In the genomic region with DNA sequence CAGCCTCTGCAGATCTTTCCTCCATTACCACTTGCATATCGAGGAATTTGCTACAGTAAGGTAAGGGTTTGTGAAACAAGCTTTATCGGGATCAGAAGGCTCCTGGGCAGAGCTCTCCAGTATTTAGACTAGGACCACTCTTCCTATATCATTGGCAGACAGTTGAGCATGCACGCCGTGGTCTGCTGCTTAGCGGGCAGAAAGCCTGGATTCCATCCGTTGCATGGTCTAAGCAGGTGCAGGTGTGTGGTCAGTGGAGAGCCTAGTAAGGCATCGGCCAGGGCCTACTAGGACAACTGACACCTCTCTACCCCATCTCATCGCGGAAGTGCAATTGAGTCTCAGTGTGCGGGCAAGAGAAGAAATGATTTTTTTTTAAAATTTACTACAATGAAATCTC, we compare ENCODE assay signal across 14 mouse cellular contexts. TPM values are rescaled to one million over a fixed set of nuclear protein-coding genes. Genes with fewer than 3 reads are reported as not detected.
DNase-seq lines count a peak whose midpoint lies in the region; ATAC-seq and TF ChIP-seq lines count a peak whose summit lies in the region.
"Had no signal": no experiment of that assay in that cellular context is flagged by ENCODE, and none has a peak within 500 bp of the region (broad histone marks: within the 10 kb centered on the region; RNA-seq: fewer than 3 reads in every experiment).

No protein-coding gene starts in this region.

- TF ChIP-seq POLR2A in thymus, adult 2 months (IDR thresholded peaks at IDR 0.05; ENCODE audit: control insufficient read depth, extremely low read depth, insufficient read depth, low read length, poor library complexity), result no peak

- 24% methylated on average over 10 of the region's 10 CpGs for WGBS in intestine, postnatal 0 days
- 17% methylated on average over 10 of the region's 10 CpGs for WGBS in intestine, embryonic 15.5 days
- 11% methylated on average over 10 of the region's 10 CpGs for WGBS in embryonic facial prominence, embryonic 13.5 days
- WGBS in hindbrain, embryonic 13.5 days, result 10% methylated on average over 10 of the region's 10 CpGs
- WGBS in midbrain, postnatal 0 days, result 6% methylated on average over 10 of the region's 10 CpGs
- WGBS in thymus, adult 2 months, result 68% methylated on average over 10 of the region's 10 CpGs
- WGBS in liver, embryonic 12.5 days (ENCODE audit: insufficient replicate concordance), result 46% methylated on average over 10 of the region's 10 CpGs

- DNase-seq in midbrain, postnatal 0 days (ENCODE audit: low spot score), result peak; percentile 19
- no peak for DNase-seq in natural killer cell, adult 2 months (ENCODE audit: low spot score in 2 of 2)
- no peak for DNase-seq in thymus, adult 2 months
- DNase-seq: layer of hippocampus, adult 9-11 months; thymus, postnatal 25 days had no signal

- no peak overlapping the region for H3K27ac ChIP-seq in intestine, postnatal 0 days (ENCODE audit: low read depth, low read length)
- no peak overlapping the region for H3K27ac ChIP-seq in intestine, embryonic 15.5 days
- no peak overlapping the region; the same call in 1 of the 2 replicates for H3K27ac ChIP-seq in embryonic facial prominence, embryonic 13.5 days
- H3K27ac ChIP-seq in hindbrain, embryonic 13.5 days, result peak overlapping the region; percentile 87
- H3K27ac ChIP-seq in midbrain, postnatal 0 days (ENCODE audit: low read depth, low read length), result 0 out of 2 replicates have a peak overlapping the region, but pooled peaks have one; percentile 26
- H3K27ac ChIP-seq in thymus, adult 2 months (ENCODE audit: control insufficient read depth, insufficient read depth, low read length), result no peak overlapping the region
- H3K27ac ChIP-seq in liver, embryonic 12.5 days, result no peak overlapping the region
- H3K27ac ChIP-seq: liver, embryonic 14.5 days had no signal

- TF ChIP-seq CTCF in intestine, postnatal 0 days (IDR thresholded peaks at IDR 0.05; ENCODE audit: low read depth), result no peak
- TF ChIP-seq CTCF in midbrain, postnatal 0 days (IDR thresholded peaks at IDR 0.05), result no peak
- TF ChIP-seq CTCF in thymus, adult 2 months (IDR thresholded peaks at IDR 0.05; ENCODE audit: borderline replicate concordance, control insufficient read depth, extremely low read depth, insufficient read depth, low read length, poor library complexity), result no peak

- no peak overlapping the region for H3K9ac ChIP-seq in intestine, postnatal 0 days (ENCODE audit: low read depth, low read length)
- H3K9ac ChIP-seq in intestine, embryonic 15.5 days, result no peak overlapping the region
- H3K9ac ChIP-seq in embryonic facial prominence, embryonic 13.5 days, result no peak overlapping the region
- peak overlapping the region; percentile 63 for H3K9ac ChIP-seq in hindbrain, embryonic 13.5 days
- H3K9ac ChIP-seq in midbrain, postnatal 0 days (replicated peaks; ENCODE audit: low read length, poor library complexity, severe bottlenecking), result no peak overlapping the region
- H3K9ac ChIP-seq in liver, embryonic 12.5 days, result no peak overlapping the region
- H3K9ac ChIP-seq: liver, embryonic 14.5 days had no signal

- H3K4me1 ChIP-seq in intestine, postnatal 0 days (replicated peaks; ENCODE audit: control insufficient read depth, insufficient read depth, low read length), result no peaks in the 10 kb centered on the region
- H3K4me1 ChIP-seq in intestine, embryonic 15.5 days (replicated peaks), result no peaks in the 10 kb centered on the region
- H3K4me1 ChIP-seq in embryonic facial prominence, embryonic 13.5 days, result peaks cover 22% of the 10 kb centered on the region
- H3K4me1 ChIP-seq in hindbrain, embryonic 13.5 days (replicated peaks), result peaks cover 21% of the 10 kb centered on the region
- no peaks in the 10 kb centered on the region; the same call in 1 of the 2 replicates for H3K4me1 ChIP-seq in midbrain, postnatal 0 days (ENCODE audit: insufficient read depth, low read length)
- no peaks in the 10 kb centered on the region for H3K4me1 ChIP-seq in thymus, adult 2 months (replicated peaks; ENCODE audit: control insufficient read depth, insufficient read depth, low read length)
- H3K4me1 ChIP-seq in liver, embryonic 12.5 days, result peaks cover 8% of the 10 kb centered on the region

- 0 out of 2 replicates have a peak overlapping the region, but pooled peaks have one; percentile 30 for H3K4me2 ChIP-seq in intestine, postnatal 0 days (replicated peaks; ENCODE audit: low read depth)
- H3K4me2 ChIP-seq in intestine, embryonic 15.5 days (replicated peaks), result no peak overlapping the region
- peak overlapping the region; percentile 48 for H3K4me2 ChIP-seq in embryonic facial prominence, embryonic 13.5 days
- peak overlapping the region; percentile 49 for H3K4me2 ChIP-seq in hindbrain, embryonic 13.5 days
- peak overlapping the region; percentile 39 for H3K4me2 ChIP-seq in midbrain, postnatal 0 days (ENCODE audit: low read depth, low read length, poor library complexity, severe bottlenecking)
- H3K4me2 ChIP-seq in liver, embryonic 12.5 days, result no peak overlapping the region

- no peaks in the 10 kb centered on the region for H3K27me3 ChIP-seq in intestine, postnatal 0 days (replicated peaks; ENCODE audit: control insufficient read depth, insufficient read depth, low read length)
- H3K27me3 ChIP-seq in intestine, embryonic 15.5 days (replicated peaks), result 0 out of 2 replicates have a peak, but pooled peaks cover 8% of the 10 kb centered on the region
- H3K27me3 ChIP-seq in embryonic facial prominence, embryonic 13.5 days, result peaks cover 21% of the 10 kb centered on the region
- no peaks in the 10 kb centered on the region; the same call in 1 of the 2 replicates for H3K27me3 ChIP-seq in hindbrain, embryonic 13.5 days
- no peaks in the 10 kb centered on the region for H3K27me3 ChIP-seq in midbrain, postnatal 0 days (ENCODE audit: insufficient read depth, low read length)
- H3K27me3 ChIP-seq in thymus, adult 2 months (ENCODE audit: control insufficient read depth, insufficient read depth, low read length), result no peaks in the 10 kb centered on the region
- H3K27me3 ChIP-seq in liver, embryonic 12.5 days (replicated peaks), result 0 out of 2 replicates have a peak, but pooled peaks cover 6% of the 10 kb centered on the region
- H3K27me3 ChIP-seq: CH12.LX had no signal

- H3K36me3 ChIP-seq in intestine, postnatal 0 days (ENCODE audit: control insufficient read depth, insufficient read depth), result no peaks in the 10 kb centered on the region
- H3K36me3 ChIP-seq in intestine, embryonic 15.5 days, result no peaks in the 10 kb centered on the region
- H3K36me3 ChIP-seq in embryonic facial prominence, embryonic 13.5 days, result no peaks in the 10 kb centered on the region
- no peaks in the 10 kb centered on the region for H3K36me3 ChIP-seq in hindbrain, embryonic 13.5 days
- no peaks in the 10 kb centered on the region for H3K36me3 ChIP-seq in midbrain, postnatal 0 days (ENCODE audit: insufficient read depth, low read length)
- no peaks in the 10 kb centered on the region for H3K36me3 ChIP-seq in thymus, adult 2 months (ENCODE audit: control insufficient read depth, insufficient read depth, low read length)
- H3K36me3 ChIP-seq in liver, embryonic 12.5 days, result no peaks in the 10 kb centered on the region

- ATAC-seq in intestine, postnatal 0 days, result no peak
- no peak for ATAC-seq in intestine, embryonic 15.5 days
- ATAC-seq in embryonic facial prominence, embryonic 13.5 days (ENCODE audit: insufficient number of reproducible peaks, insufficient read depth, low FRiP score, low TSS enrichment, low read depth), result no peak
- ATAC-seq in hindbrain, embryonic 13.5 days (ENCODE audit: low FRiP score), result peak; percentile 60; the same call in 1 of the 2 replicates
- ATAC-seq in midbrain, postnatal 0 days (ENCODE audit: low FRiP score), result no peak
- no peak for ATAC-seq in liver, embryonic 12.5 days

- H3K4me3 ChIP-seq in intestine, postnatal 0 days (ENCODE audit: low read depth, low read length), result no peak overlapping the region
- H3K4me3 ChIP-seq in intestine, embryonic 15.5 days (replicated peaks), result no peak overlapping the region
- peak overlapping the region; percentile 4; the same call in 1 of the 2 replicates for H3K4me3 ChIP-seq in embryonic facial prominence, embryonic 13.5 days
- H3K4me3 ChIP-seq in hindbrain, embryonic 13.5 days, result peak overlapping the region; percentile 21
- no peak overlapping the region; the same call in 1 of the 2 replicates for H3K4me3 ChIP-seq in midbrain, postnatal 0 days (ENCODE audit: low read depth, low read length)
- no peak overlapping the region for H3K4me3 ChIP-seq in thymus, adult 2 months (ENCODE audit: control insufficient read depth, insufficient read depth, low read length)
- H3K4me3 ChIP-seq in liver, embryonic 12.5 days, result no peak overlapping the region

- no peaks in the 10 kb centered on the region for H3K9me3 ChIP-seq in intestine, postnatal 0 days (ENCODE audit: control insufficient read depth)
- no peaks in the 10 kb centered on the region for H3K9me3 ChIP-seq in intestine, embryonic 15.5 days
- H3K9me3 ChIP-seq in embryonic facial prominence, embryonic 13.5 days, result no peaks in the 10 kb centered on the region
- H3K9me3 ChIP-seq in hindbrain, embryonic 13.5 days, result no peaks in the 10 kb centered on the region
- H3K9me3 ChIP-seq in midbrain, postnatal 0 days (ENCODE audit: low read length), result no peaks in the 10 kb centered on the region
- no peaks in the 10 kb centered on the region for H3K9me3 ChIP-seq in liver, embryonic 12.5 days (replicated peaks)

RNA-seq across cellular contexts. Expression of a gene that starts 41.2 kb away (rescaled TPM):
- polyA plus RNA-seq in intestine, postnatal 0 days (2015; fragmentation: Nextera tagmentation; extraction: Ambion mirVana), result not detected in 2 replicates
- polyA plus RNA-seq in intestine, embryonic 15.5 days (2015; fragmentation: Nextera tagmentation; extraction: Ambion mirVana), result not detected in 2 replicates
- 2.7 and 2.8 TPM in 2 replicates for polyA plus RNA-seq in embryonic facial prominence, embryonic 13.5 days (2015; fragmentation: Nextera tagmentation; extraction: Ambion mirVana)
- 4.0 and 7.8 TPM in 2 replicates for polyA plus RNA-seq in hindbrain, embryonic 13.5 days (2015; fragmentation: Nextera tagmentation; extraction: Ambion mirVana)
- total RNA-seq in midbrain, postnatal 0 days (2014; rRNA removed), result 32.8 and 40.8 TPM in 2 replicates
- 9.2 and 10.1 TPM in 2 replicates for polyA plus RNA-seq in midbrain, postnatal 0 days (2015; fragmentation: Nextera tagmentation; extraction: Ambion mirVana)
- 0.04 and 0.07 TPM in 2 replicates for polyA plus RNA-seq in thymus, adult 2 months (2012; rRNA removed)
- polyA plus RNA-seq in liver, embryonic 12.5 days (2016; fragmentation: Nextera tagmentation; extraction: Ambion mirVana), result 0.05 and 0.10 TPM in 2 replicates
- total RNA-seq: CH12.LX; heart, adult 8-10 months had no signal
- polyA plus RNA-seq: small intestine, adult 2 months had no signal

Comparison
In these comparisons a context has a peak if more than half of its experiments do, and no peak if none do; other contexts are left out.
1. H3K4me2 ChIP-seq: peak in intestine, postnatal 0 days (single experiment), embryonic facial prominence, embryonic 13.5 days (single experiment), hindbrain, embryonic 13.5 days (single experiment) and midbrain, postnatal 0 days (single experiment); none in intestine, embryonic 15.5 days (single experiment) and liver, embryonic 12.5 days (single experiment).
2. H3K27ac ChIP-seq: peak in hindbrain, embryonic 13.5 days (single experiment) and midbrain, postnatal 0 days (single experiment); none in intestine, postnatal 0 days (single experiment), intestine, embryonic 15.5 days (single experiment), embryonic facial prominence, embryonic 13.5 days (single experiment), thymus, adult 2 months (single experiment) and liver, embryonic 12.5 days (single experiment).
3. H3K4me3 ChIP-seq: peak in embryonic facial prominence, embryonic 13.5 days (single experiment) and hindbrain, embryonic 13.5 days (single experiment); none in intestine, postnatal 0 days (single experiment), intestine, embryonic 15.5 days (single experiment), midbrain, postnatal 0 days (single experiment), thymus, adult 2 months (single experiment) and liver, embryonic 12.5 days (single experiment).